Mouse (Mus musculus) mesoderm, embryonic 11.5 days (tissue): ENCODE results near the gene Trp53bp2.
A peak's percentile ranks its signal among the peaks of the same experiment; 100 is the strongest.

Source experiments
- DNase-seq: peaks from one replicate; pipeline ENCODE4 v3.0.0-alpha.2; 2012; ENCODE audit warnings: low read depth, low spot score

The Trp53bp2 gene

DNA sequence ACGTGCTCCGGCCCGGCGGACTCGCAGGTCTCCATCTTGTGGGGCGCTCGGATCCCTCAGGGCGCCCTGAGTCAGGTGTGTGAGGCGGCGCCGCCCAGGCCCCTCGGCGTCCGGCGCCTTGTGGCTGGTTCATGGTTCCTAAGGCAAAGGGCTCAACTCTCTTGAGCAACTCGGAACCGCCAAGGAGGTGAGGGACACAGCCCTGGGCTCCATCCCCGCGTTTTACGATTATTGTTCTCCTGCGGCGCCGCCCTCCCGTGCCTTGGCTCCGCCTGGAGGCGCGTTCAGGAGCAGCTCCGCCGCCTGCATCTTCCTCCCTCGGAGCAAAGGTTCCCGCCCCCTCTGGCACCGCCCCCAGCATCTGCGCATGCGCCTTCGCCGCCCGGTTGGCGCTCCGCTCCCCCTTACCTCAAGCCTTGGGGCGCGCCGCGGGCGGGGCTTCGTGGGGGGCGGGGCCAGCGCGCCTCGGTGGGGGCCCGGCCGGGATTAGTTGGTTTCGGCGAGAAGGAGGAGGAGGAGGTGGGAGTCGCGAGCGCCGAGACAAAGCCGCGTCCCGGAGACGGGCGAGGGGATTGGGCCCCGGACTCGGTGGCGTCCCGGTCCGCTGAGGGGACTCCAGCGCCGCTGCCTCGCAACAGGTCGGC lies at the start of gene Trp53bp2:
Gene Trp53bp2 (plus strand): TSS at position 489 of the 644 bp plus-strand sequence.
- DNase-seq, result peak; percentile 98

GRCm38 (mm10) chr1:182362703-182363102 lies 46.3 kb upstream of the Trp53bp2 start:
- no peak for DNase-seq

- DNase-seq, result no peak
Observed at GRCm38 (mm10) chr1:182363683-182364404, 45.1 kb upstream of the Trp53bp2 start.

- DNase-seq, result no peak
Observed at GRCm38 (mm10) chr1:182368309-182368708, 40.7 kb upstream of the Trp53bp2 start.

DNA sequence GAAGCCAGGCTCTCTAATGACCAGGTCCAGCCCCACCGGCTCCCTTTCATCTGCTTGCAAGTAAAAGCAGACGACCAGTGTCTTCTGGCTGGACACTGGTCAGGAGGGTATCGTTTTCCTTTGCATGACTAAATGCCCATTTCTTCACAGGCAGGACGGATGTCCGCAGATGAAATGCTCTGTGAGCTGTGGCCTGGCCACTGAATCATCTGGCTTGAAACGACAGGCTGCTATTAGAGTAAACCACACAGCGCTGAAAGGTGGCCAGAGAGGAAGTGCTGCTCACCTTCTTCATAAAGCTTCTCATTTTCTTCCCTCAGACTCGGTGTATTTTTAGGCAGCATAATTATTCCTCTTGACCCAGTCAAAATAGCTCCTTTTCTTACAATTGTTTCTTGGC lies 40.2 kb upstream of the Trp53bp2 start:
- DNase-seq, result no peak

DNA sequence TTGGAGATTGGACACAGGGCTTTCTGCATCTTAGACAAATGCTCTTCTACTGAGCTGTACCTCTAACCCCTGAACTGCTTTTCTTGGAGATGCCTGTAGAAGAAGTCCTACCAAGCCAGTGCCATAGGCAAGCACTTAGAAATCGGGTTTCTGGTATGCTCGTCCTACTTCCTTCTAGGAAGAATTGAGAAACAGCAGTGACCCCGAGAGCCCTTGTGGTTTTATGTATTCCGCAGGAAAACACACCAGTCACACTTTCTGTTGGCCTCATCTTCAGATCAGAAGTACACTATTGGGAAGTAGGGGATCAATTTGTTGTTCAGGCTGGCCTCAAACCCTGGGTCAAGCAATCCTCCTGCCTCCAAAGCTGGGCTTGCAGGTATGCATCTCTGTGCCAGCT lies 39.5 kb upstream of the Trp53bp2 start:
- no peak for DNase-seq

- no peak for DNase-seq
Observed at GRCm38 (mm10) chr1:182371891-182372290, 37.1 kb upstream of the Trp53bp2 start.

DNA sequence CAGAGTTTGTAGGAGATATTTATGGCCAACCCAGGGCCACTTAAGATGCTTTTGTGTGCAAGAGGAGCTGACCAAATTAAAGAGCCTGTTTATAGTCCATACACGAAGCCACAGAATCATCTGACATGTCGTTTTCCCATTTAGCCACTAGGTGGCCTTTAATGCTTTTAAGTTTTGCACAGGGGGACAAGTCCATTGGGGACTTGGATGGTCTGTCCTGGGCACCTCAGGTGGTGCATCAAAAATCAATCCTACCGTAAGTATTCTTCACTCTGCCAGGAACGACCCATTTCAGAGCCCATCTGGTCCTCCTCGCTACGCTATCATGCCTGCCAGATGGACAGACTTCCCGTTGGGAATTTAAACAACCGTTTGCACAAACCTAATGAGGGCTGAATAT lies 32.8 kb upstream of the Trp53bp2 start:
- DNase-seq, result peak; percentile 79

- DNase-seq, result no peak
Observed at GRCm38 (mm10) chr1:182376826-182377225, 32.1 kb upstream of the Trp53bp2 start.

DNA sequence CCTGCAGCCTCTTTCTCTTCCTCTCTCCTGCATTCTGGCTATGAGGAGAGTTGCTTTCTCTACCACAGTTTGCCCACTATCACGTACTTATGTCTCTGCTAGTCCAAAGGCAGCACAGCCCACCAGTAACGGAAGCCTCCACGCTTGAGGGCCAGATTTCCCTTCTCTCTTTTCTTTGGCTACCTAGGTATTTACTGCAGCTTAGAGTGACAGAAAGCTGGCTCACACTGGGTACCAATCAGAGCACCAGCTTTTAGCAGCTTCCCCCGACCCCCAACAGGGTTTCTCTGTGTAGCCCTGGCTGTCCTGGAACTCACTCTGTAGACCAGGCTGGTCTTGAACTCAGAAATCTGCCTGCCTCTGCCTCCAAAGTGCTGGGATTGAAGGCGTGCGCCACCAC lies 31.5 kb upstream of the Trp53bp2 start:
- no peak for DNase-seq

GRCm38 (mm10) chr1:182378205-182378835 lies 30.7 kb upstream of the Trp53bp2 start:
- DNase-seq, result no peak

DNA sequence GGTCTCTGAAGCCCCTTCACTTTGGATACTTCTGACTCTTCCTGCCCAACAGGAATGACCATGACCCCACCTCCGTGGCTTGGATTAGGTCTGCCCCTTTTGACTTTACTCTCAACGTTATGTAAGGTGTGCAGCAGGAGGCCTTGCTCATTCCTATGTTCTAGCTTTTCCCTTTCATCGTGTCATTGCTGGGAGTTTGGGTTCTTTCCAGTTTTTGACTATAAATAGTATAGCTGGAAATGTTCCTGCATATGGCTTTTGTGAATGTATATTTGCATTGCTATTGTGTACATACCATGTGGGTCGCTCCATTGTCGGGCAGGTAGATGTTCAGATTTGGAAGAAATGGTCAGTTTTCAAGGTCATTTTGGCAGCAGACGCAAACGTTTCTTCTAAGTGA lies 30.1 kb upstream of the Trp53bp2 start:
- no peak for DNase-seq

DNA sequence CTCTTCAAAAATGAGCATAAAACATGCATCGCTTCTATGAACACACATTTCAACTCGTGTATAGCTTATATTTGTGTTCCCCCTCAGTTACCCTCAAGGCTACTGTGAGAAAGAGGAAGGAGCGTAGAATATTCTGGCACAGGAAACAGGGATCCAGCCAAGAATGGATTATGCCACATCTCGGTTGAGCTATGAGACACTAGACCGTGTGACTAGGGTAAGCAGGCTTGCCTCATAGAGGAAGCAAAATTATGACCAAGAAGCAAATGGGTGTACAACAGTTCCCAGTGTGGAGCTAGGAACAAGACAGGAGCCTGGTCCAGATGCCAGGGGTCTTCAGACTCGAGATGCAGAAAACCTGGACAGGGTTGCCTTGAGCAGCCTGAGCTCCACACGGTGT lies 28.3 kb upstream of the Trp53bp2 start:
- DNase-seq, result no peak

GRCm38 (mm10) chr1:182381327-182381726 lies 27.6 kb upstream of the Trp53bp2 start:
- no peak for DNase-seq

- DNase-seq, result no peak
Observed at GRCm38 (mm10) chr1:182383096-182383495, 25.9 kb upstream of the Trp53bp2 start.

DNA sequence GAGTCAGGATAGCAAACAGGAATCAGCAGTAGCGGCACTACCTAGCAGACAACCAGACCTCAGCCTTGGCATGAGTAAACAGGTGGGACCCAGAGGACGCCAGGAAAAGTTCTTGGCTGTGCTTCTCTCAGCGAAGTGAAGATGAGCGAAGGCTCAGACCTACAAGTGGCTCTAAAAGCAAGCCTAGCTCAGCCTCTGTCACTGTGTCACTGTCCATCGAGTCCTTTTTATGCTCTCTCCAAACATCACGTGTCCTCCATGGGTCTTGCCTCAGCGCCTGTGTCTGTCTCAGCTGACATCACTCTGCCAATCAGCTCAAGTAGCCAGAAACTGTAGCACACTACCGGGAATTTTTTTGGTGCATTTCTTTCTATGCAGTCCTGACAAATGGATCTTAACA lies 22.5 kb upstream of the Trp53bp2 start:
- DNase-seq, result no peak

- DNase-seq, result no peak
Observed at GRCm38 (mm10) chr1:182388729-182389128, 20.2 kb upstream of the Trp53bp2 start.

DNA sequence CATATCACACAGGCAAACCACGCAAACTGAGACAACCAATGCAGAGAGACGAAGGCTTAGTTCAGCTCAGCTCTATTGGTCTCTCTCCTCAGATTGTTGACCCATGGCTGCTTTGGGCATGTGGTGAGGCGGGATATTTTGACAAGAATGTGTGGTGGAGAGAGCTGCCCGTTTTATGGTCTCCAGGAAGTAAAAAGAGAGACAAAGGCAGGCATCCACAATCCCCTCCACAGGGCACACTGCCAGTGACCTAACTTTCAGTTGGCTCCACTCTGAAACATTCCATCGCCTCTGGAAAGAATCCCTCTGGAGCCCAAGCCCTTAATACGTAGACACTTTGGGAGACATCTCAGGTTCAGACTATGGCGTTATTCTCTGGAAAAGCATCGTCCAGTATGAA lies 10.8 kb upstream of the Trp53bp2 start:
- no peak for DNase-seq

DNA sequence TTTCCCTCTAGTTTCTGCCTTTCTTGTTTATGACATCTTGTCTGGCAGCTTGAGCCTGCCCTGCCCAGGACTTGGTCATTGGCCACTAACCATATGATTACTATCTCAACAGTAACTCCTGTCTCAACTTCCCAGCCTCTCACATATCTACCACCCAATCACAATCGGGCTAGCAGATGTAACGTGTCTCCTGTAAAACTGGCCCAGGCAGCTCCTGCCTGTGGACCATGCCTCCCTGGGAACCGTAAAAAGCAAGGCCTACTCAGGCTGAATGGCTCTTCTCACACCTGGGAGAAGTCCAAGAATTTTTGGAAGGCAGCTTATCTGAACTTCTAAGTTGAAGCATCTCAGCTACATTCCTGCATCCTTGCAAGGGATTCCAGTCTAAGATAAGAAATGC lies 10.2 kb upstream of the Trp53bp2 start:
- no peak for DNase-seq

GRCm38 (mm10) chr1:182399205-182399604 lies 9.8 kb upstream of the Trp53bp2 start:
- no peak for DNase-seq

DNA sequence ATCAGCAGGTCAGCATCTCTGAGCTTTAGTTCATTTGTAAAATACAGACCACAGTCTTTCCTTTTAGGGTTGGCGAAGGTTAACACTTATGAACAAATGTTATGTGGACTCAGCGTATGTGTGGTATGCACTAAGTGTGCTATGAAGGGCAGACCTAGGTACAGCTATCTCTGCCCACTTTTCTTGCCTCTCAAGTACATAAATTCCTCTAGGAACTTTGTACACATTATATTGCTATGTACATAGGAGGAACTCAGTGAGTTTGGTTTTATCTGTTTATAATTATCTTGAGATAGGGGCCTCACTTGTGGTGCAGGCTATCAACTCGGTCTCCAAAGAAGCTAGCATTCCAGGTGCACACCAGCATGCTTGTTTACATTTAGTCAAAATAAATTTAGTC lies 9.1 kb upstream of the Trp53bp2 start:
- DNase-seq, result no peak

DNA sequence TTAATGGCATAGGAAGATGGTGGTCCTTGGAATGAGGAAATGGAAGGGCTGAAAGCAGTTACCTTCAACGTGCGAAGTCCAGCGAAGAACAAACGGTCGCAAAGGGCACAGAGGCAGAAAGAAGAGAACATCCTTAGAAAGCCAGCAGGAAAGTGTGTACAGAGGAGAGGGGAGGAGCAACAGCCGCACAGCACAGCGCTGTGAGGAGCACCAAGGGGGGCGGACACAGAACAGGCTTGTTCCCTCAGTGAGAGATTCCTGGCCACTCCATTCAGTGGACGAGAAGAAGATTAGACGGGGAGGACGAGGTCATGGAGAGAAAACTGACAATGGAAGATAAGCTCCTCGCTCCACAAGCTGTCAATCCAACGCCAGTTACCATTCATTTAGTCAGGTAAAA lies 5.9 kb upstream of the Trp53bp2 start:
- DNase-seq, result no peak

- no peak for DNase-seq
Observed at GRCm38 (mm10) chr1:182406621-182407020, 2.4 kb upstream of the Trp53bp2 start.
